Mouse (Mus musculus) right cerebral cortex, postnatal 4 days (tissue): Measurements from ENCODE around the gene Ccdc54.
A peak's percentile ranks its signal among the peaks of the same experiment; 100 is the strongest.

Experiments
- DNase-seq: peaks from one replicate; pipeline ENCODE4 v3.0.0-alpha.2; 2022

Ccdc54 gene

GRCm38 (mm10) chr16:50591054-50591453 is at the start of gene Ccdc54:
Gene Ccdc54, minus strand, starts transcription at chr16:50591154.
- no peak for DNase-seq

DNA sequence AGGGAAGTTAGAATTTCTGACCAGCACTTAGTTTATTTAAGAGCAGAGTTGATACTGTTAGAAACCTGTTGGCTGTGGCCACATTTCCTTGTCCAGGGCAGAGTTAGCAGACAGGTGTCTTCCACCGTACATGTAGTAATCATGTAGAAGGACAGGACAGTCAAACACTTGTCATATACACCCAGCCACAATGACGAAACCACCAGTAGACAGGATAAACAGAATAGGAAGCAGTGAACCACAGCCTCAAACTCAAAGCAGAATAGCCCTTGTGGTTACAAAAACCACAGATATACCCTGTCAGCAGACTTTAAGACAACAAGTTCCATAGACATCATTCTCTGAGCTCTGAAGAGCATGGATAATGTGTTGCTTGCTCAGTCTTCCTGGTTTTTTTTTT is 41.6 kb upstream of the Ccdc54 start:
- DNase-seq = no peak

- no peak for DNase-seq
These were observed 24.6 kb upstream of the Ccdc54 start for GRCm38 (mm10) chr16:50615569-50615968.

GRCm38 (mm10) chr16:50612944-50613343 is 22.0 kb upstream of the Ccdc54 start:
- no peak for DNase-seq

DNA sequence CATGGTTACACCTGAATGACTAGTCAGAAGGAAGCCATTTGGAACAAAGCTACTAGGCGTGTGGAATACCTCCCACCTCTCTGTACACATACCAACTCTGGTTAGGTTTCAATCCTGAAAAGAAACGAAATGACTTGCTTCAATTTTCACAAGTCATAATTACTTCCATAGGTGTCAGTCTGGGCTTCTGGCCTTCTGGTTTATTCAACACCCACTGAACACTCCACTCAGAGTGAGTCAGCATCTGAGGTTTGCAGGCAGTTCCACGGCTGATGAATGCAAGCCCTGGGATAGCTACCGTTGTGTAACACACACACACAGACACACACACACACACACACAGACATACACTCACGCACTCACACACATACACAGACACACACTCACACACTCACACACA is 19.6 kb upstream of the Ccdc54 start:
- DNase-seq = no peak

- no peak for DNase-seq
These were observed 17.0 kb upstream of the Ccdc54 start for GRCm38 (mm10) chr16:50607776-50608562.

DNA sequence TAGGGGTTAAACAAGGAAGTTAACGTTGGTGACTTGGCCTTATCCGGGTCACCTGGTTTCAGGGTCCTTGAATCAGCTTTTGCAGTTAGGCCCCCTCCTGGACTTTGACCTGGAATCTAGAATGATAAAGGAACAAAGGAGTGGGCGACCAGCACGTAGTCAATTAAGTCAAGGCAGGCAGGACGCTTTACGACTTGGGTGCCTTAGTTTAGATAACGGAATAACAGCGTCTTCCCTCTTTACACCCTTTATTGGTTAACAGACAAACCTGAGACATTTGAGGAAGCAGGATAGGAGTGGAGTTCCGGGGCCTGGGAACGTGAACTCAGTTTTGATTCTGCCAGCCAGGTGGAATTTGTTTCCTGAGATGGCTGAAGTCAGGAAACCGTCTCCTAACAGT is 13.9 kb upstream of the Ccdc54 start:
- no peak for DNase-seq

DNA sequence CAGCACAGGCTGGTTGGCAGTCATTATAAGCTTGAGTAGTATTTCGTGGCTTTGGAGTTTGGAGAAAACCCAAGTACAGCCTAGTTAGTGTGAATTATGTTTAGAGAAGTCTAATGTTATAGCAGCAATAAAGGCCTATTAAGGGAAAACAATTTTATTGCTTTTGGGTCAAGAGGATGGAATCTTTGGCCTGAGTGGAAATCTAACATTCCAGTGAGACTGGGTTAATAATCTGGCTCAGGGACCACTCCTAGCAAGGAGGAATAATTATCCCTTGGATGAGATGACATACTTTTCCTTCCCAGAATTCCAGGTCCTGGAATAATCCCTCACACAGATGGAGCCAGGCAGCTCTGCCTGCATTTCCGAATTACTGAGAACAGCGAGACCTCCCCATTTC is 11.0 kb upstream of the Ccdc54 start:
- DNase-seq = no peak

DNA sequence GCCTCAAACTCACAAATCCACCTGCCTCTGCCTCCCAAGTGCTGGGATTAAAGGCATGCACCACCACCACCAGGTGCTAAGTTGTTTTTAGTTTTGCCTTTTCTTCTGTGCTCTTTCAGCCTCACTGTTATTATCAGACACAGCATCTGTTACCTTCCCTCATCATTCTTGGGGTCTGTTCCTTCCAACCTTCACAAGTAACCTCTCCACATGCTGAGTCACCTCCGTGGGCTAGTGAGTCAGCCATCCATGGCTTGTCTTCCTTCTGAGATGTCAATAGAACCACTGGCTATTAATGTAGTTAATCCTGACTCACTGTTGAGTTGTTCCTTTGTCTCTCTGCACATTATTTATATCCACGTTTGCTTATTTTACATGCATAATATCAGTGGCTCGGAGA is 9.7 kb upstream of the Ccdc54 start:
- DNase-seq = no peak

DNA sequence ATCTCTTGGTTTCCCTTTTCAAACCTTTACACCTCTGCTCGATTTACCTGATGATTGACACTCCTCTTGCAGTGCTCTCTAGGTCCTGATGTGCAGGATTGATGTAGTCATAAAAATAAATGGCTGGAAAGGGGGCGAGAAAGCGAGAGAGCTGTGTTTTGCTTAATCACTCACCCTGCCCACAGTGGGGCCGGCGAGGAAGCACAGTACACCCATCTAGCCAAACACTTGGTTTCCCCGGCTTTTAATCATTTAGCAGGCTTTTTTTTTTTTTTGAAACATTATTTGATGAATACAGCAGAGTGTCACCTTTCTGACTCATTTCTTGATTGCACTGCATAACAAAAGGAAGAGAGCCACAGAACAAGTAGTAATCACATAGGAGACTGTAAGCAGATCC is 5.7 kb upstream of the Ccdc54 start:
- no peak for DNase-seq

- DNase-seq = no peak
These were observed 5.2 kb upstream of the Ccdc54 start for GRCm38 (mm10) chr16:50596171-50596570.

DNA sequence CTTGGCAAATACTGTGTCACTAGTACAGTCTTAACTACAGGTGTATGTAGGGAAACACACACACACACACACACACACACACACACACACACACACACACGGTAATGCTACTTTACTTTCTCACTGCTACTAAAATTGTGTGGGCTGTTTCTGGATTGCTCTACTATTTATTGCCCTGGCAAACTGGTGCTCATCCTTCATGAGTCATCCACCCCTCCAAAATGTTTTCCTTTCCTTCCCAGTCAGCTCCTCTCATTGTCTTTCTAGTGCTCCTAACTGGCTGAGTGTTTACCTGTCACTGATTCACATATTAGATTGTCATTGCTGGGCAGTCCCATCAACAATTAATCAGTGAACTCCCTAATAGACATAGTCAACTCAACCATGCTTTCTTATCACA is 3.9 kb upstream of the Ccdc54 start:
- no peak for DNase-seq

DNA sequence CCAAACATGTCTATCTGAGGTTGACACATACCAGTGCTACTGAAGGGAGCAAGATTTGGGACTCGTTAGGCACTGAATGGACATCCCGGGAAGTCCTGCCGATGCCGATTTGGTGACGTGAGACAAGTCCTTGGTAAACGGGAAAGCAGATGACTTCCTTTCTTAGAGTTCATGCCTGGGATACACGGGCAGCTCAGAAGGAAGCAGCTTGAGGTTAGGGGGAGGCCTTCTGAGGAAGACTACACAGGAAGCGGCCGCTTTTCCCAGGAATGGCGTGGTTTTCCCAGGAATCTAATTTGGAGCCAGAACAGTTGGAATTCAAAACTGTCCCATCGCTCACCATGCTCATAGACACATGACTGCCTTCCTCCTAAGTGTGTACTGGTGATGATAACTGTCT is 2.4 kb upstream of the Ccdc54 start:
- DNase-seq = no peak

DNA sequence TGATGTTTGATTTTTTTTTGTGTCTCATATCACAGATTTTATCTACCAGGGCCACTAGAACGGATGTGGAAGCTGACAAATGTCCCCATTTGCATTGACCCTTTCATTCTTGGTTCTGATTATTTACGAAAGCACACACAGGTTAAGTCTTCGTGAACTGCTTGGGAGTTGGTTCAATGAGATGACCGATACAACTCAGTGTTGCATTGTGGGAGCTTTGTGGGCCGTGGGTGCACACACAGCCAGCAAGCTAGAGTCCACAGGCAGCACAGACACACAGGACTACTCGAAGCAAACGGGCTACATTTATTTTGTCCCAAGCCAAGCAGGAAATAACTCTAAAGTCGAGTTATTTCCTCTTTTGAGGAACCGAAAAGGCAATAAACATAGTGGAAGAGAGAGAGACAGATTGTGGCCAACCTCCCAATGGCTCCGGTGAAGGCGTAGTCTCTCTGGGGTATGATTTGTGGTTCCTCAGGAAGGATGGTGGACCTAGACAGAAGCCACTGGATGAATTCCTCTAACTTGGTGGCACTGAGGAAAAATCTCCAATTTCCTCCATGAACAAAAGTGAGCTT is 1.3 kb downstream of the Ccdc54 start:
- DNase-seq = no peak

- DNase-seq = no peak
These were observed 2.8 kb downstream of the Ccdc54 start for GRCm38 (mm10) chr16:50588191-50588590.

DNA sequence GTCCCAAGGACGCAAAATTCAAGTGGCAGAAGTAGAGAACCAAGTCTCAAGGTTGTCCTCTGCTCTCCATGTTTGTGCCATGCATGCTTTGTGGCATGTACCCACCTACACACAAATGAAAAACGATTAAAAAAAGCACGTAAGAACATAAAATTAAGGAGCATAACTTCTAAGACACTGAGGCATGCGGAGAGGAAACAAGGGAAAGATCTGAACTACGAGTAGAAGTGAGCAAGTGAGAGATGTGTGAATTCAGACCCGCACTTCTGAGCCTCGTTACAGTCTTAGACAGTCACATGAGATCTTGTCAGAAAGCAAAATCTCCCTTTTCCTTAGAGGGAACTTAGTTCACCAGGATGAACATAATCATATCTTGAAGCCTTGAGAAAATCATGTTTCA is 3.8 kb downstream of the Ccdc54 start:
- no peak for DNase-seq

GRCm38 (mm10) chr16:50578361-50578760 is 12.6 kb downstream of the Ccdc54 start:
- DNase-seq = no peak

DNA sequence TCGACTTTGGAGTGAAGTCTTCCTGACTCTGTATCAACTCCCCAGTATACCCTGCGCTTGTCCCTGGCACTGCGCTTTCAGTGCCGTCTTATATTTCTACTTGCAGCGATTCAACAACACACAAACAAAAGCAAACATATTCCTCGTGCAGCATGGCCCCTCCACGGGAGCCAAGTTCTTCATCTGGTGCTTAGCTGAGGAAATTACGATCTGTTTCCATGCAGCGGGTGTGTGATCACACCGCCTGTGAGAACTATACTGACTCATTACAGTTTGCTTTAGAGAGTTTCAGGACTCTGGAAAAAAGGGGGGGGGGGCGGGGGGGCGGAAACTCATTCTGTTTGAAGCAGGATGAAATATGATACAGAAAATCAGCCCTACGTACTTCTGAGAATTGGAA is 18.4 kb downstream of the Ccdc54 start:
- DNase-seq = peak; percentile 33

DNA sequence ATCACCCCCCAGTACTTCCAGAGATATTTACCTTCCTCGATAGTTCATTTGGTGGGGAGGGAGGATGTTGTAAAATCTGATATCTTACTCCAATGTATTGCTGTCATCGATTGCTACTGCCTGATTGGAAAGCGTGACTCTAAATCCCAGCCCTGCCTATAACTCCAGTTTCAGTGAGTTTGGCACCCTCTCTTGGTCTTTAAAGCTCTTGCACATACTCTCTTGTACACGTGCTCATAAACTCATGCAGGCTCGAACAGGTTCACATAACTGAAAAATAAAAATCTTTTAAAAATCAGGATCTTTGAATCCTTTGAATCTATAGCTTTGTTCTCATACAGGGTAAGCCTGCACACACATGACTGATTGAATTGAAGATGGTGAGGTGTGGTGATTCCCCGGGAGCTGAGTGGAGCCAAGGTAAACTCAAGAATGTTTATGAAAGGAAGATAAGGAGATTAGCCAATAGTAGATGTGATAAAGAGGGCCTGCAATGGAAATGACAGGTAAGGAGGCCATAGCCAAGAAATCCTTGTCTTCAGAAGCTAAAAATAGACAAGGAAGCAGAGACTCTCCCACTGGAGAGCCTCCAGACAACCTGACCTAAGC is 31.7 kb downstream of the Ccdc54 start:
- DNase-seq = no peak

DNA sequence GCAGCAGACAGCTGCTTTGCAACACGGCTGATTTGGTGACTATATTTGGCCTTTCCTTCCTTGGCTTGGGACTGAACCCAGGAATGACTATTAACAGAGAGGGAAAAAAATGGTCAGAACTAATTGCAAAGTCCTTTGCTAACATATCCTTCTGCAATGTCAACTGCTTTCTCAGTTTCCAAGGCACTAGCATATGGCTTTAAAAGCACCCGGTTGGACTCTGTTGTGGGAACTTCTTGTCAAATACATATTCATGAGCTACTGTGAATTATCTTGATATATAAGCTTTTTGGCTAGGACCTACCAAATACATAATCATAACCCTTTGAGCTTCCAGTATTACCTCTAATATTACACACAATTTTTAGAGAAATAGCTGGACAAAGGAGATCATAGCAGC is 37.1 kb downstream of the Ccdc54 start:
- DNase-seq = no peak

- no peak for DNase-seq
These were observed 39.0 kb downstream of the Ccdc54 start for GRCm38 (mm10) chr16:50551871-50552528.

- DNase-seq = no peak
These were observed 40.0 kb downstream of the Ccdc54 start for GRCm38 (mm10) chr16:50550927-50551326.

DNA sequence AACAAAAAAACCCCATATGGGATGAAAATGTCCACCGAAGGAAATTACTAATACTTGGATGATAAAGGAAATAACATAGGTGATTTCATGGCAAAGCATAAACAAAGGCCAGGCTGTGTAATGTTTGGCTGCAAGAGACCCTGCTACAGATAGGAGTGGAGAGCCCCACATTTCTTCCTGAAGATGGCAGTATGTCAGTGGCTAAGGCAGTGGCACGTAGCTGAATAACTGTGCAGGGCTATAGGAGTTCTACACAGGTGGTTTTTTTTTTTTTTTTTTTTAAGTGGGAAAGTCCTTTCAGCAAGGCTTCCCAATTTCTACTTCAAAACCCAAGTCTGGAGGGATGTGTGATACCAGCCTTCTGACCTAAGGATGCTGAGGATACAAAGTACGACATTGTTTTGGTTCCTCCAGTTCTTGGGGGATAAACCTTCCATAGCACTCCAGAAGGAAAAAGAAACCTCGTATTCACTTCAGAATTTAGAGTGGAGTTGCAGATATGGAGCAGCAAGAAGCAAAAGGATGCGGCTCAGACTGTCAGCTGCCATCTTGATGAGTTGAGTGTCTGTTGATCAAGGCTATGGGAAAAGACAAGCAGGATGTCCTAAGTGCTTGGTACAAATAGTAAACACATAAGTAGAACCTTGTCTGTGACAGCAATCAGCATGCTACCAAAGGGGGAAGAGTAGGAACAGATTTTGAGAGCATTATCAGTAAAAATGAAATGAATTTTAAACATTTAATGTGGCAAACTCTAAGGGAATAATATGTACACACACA is 48.2 kb downstream of the Ccdc54 start:
- no peak for DNase-seq
